Mouse (Mus musculus) heart, postnatal 0 days (tissue): ENCODE measurements around the gene Tnrc18. TPM values are rescaled to one million over a fixed set of nuclear protein-coding genes. Genes with fewer than 3 reads are reported as not detected.

ENCODE experiments used
- ATAC-seq: fragments of 200-750 bp; cut with Nextera tagmentation; 2 replicates; pipeline ENCODE4 v1.8.0; 2017; ENCODE audit warnings: low read depth, moderate number of reproducible peaks, moderate library complexity; ENCODE audit not compliant: insufficient read depth
- DNase-seq: peaks from one replicate; pipeline ENCODE4 v3.0.0-alpha.2; 2016; ENCODE audit warnings: low spot score
- H3K27ac ChIP-seq: fragments of 300-500 bp; sonication (generic); 2 replicates; pipeline ENCODE4 v1.5.1; 2014; ENCODE audit warnings: low read depth, mild to moderate bottlenecking
- H3K27me3 ChIP-seq: fragments of 300-500 bp; sonication (generic); 2 replicates; pipeline ENCODE4 v1.6.1; 2014; ENCODE audit warnings: low read length, mixed read lengths; ENCODE audit not compliant: control insufficient read depth, insufficient read depth
- H3K36me3 ChIP-seq: fragments of 300-500 bp; sonication (generic); replicated peaks from 2 replicates; pipeline ENCODE4 v1.6.1; 2014; ENCODE audit warnings: low read length, mixed read lengths; ENCODE audit not compliant: control insufficient read depth, insufficient read depth
- H3K4me1 ChIP-seq: fragments of 300-500 bp; sonication (generic); 2 replicates; pipeline ENCODE4 v1.6.1; 2014; ENCODE audit warnings: antibody characterized with exemption; ENCODE audit not compliant: control insufficient read depth, insufficient read depth
- H3K4me2 ChIP-seq: fragments of 300-500 bp; sonication (generic); 2 replicates; pipeline ENCODE4 v1.6.1; 2014; ENCODE audit warnings: low read depth, mild to moderate bottlenecking, low read length, moderate library complexity
- H3K4me3 ChIP-seq: fragments of 300-500 bp; sonication (generic); 2 replicates; pipeline ENCODE4 v1.5.1; 2014; ENCODE audit warnings: low read depth, low read length
- H3K9ac ChIP-seq: fragments of 300-500 bp; sonication (generic); replicated peaks from 2 replicates; pipeline ENCODE4 v1.6.1; 2014; ENCODE audit warnings: low read depth, low read length, mixed read lengths
- H3K9me3 ChIP-seq: fragments of 300-500 bp; sonication (generic); replicated peaks from 2 replicates; pipeline ENCODE4 v1.6.1; 2016; ENCODE audit warnings: low read length; ENCODE audit not compliant: control insufficient read depth
- CTCF ChIP-seq: IDR thresholded peaks from 2 replicates; pipeline ENCODE4 v1.5.1; 2016; ENCODE audit warnings: antibody characterized with exemption, control low read depth, low read depth
- EP300 ChIP-seq: IDR thresholded peaks from 2 replicates; pipeline ENCODE4 v1.6.1; 2016; ENCODE audit warnings: antibody characterized with exemption, low read depth
- WGBS: fragments of 180-500 bp; shearing (Covaris S2); extraction: QIAGEN DNeasy Blood & Tissue Kit; methylation state at CpG from one replicate; pipeline ENCODE4 v1.1.7; 2014; 5-methylcytosine and 5-hydroxymethylcytosine counted together
- polyA plus RNA-seq: library from polyadenylated mRNA; unstranded; fragments of >200 nt; fragmentation: Nextera tagmentation; extraction: Ambion mirVana; gene quantifications from 2 replicates; pipeline ENCODE4 v1.2.1, GENCODE M21; 2015
- total RNA-seq: library from RNA; depleted of rRNA; stranded (reverse); fragments of >200 nt; gene quantifications from 2 replicates; pipeline ENCODE4 v1.2.3, GENCODE M21; 2014; ENCODE audit warnings: low replicate concordance; rRNA removed

Tnrc18 gene
- total and polyA plus RNA-seq, 2 experiments from 2014 or later = 10.4 to 69.3 TPM

DNA sequence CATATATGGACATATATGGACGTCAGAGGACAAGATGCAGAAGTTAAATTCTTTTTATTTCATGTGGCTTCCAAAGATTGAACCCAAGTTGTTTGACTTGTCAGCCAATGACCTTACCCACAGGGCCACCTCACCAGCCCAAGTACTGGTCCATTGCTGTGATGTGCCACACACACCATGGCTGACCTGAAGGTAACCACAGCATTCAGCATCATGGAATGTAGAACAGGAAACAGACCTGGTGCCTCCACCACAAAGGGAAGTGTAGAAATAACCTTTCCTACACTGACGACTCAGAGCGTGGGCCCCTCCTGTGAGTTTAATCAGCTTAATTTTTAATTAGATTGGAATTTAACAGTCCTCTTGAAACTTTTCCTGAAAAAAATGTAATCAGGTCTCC lies 127.1 kb downstream of the Tnrc18 start:
- Histone ChIP-seq H3K27ac (no peak overlapping the region), H3K9me3 (no peaks in the 10 kb centered on the region), H3K4me3 (no peak overlapping the region), H3K27me3 (0 out of 2 replicates have a peak, but pooled peaks cover 5% of the 10 kb centered on the region), H3K4me1 (no peaks in the 10 kb centered on the region), H3K4me2 (no peak overlapping the region), H3K9ac (no peak overlapping the region), H3K36me3 (no peaks in the 10 kb centered on the region)
- 66% methylated on average over 3 of the region's 3 CpGs for WGBS
- no peak for TF ChIP-seq EP300
- no peak for TF ChIP-seq CTCF
- DNase-seq (no peak), ATAC-seq (no peak)

GRCm38 (mm10) chr5:142688866-142689265 lies 128.6 kb downstream of the Tnrc18 start:
- no peak for DNase-seq
- Histone ChIP-seq H3K27me3 (no peaks in the 10 kb centered on the region), H3K9me3 (no peaks in the 10 kb centered on the region), H3K4me1 (no peaks in the 10 kb centered on the region), H3K27ac (no peak overlapping the region), H3K4me2 (no peak overlapping the region), H3K36me3 (no peaks in the 10 kb centered on the region), H3K9ac (no peak overlapping the region), H3K4me3 (no peak overlapping the region)
- TF ChIP-seq EP300 (no peak), CTCF (no peak)
- no peak for ATAC-seq
- WGBS = 38% methylated on average over 6 of the region's 6 CpGs

DNA sequence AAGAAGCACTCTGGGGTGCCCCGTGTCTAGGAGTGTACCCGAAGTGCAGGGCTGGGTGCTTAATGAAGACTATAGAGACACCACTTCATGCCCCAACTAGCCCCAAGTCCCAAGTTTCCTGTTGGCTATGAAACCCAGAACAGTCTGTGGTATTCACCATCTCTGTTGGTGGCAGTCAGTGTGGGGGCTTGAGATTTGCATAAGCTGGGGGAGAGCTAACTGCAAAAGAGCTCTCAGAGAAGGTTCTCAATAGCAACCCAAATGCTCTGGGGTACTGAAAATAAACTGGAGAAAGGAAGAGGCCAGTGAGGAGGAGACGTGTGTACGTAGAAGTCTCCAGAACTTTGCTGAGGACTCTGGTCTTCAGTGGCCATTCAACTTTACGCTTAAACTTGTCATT lies 134.9 kb downstream of the Tnrc18 start:
- WGBS = 80% methylated on average over 5 of the region's 5 CpGs
- H3K4me3 ChIP-seq = no peak overlapping the region

GRCm38 (mm10) chr5:142681911-142682310 lies 135.6 kb downstream of the Tnrc18 start:
- no peaks in the 10 kb centered on the region for H3K36me3 ChIP-seq
- no peak overlapping the region for H3K9ac ChIP-seq
- no peak for ATAC-seq
- H3K4me2 ChIP-seq = no peak overlapping the region
- no peak overlapping the region for H3K27ac ChIP-seq
- DNase-seq = no peak
- WGBS = 59% methylated on average over 3 of the region's 3 CpGs
- no peaks in the 10 kb centered on the region for H3K27me3 ChIP-seq
- H3K4me1 ChIP-seq = no peaks in the 10 kb centered on the region
- 0 out of 2 replicates have a peak, but pooled peaks cover 2% of the 10 kb centered on the region for H3K9me3 ChIP-seq
- TF ChIP-seq CTCF = no peak
- no peak for TF ChIP-seq EP300
- no peak overlapping the region for H3K4me3 ChIP-seq

More for the DNA sequence above, 134.9 kb downstream of the Tnrc18 start:
- Histone ChIP-seq H3K4me2 (no peak overlapping the region), H3K36me3 (no peaks in the 10 kb centered on the region), H3K27me3 (no peaks in the 10 kb centered on the region), H3K4me1 (no peaks in the 10 kb centered on the region), H3K9ac (no peak overlapping the region), H3K27ac (no peak overlapping the region), H3K9me3 (0 out of 2 replicates have a peak, but pooled peaks cover 2% of the 10 kb centered on the region)
- DNase-seq (no peak), ATAC-seq (no peak)
- no peak for TF ChIP-seq EP300
- no peak for TF ChIP-seq CTCF

- no peaks in the 10 kb centered on the region for H3K4me1 ChIP-seq
- no peak for DNase-seq
- H3K4me2 ChIP-seq = no peak overlapping the region
- no peak overlapping the region for H3K4me3 ChIP-seq
- 86% methylated on average over 1 of the region's 1 CpGs for WGBS
- no peak overlapping the region for H3K9ac ChIP-seq
- H3K36me3 ChIP-seq = no peaks in the 10 kb centered on the region
- H3K9me3 ChIP-seq = 0 out of 2 replicates have a peak, but pooled peaks cover 2% of the 10 kb centered on the region
- ATAC-seq = no peak
- no peak overlapping the region for H3K27ac ChIP-seq
- no peak for TF ChIP-seq CTCF
- no peak for TF ChIP-seq EP300
- no peaks in the 10 kb centered on the region for H3K27me3 ChIP-seq
These were observed 138.4 kb downstream of the Tnrc18 start for GRCm38 (mm10) chr5:142679065-142679464.

- DNase-seq (no peak), ATAC-seq (no peak)
- Histone ChIP-seq H3K4me1 (no peaks in the 10 kb centered on the region), H3K9me3 (0 out of 2 replicates have a peak, but pooled peaks cover under 1% of the 10 kb centered on the region), H3K4me3 (no peak overlapping the region), H3K27ac (no peak overlapping the region), H3K9ac (no peak overlapping the region), H3K4me2 (no peak overlapping the region), H3K36me3 (no peaks in the 10 kb centered on the region), H3K27me3 (no peaks in the 10 kb centered on the region)
- WGBS = 49% methylated on average over 7 of the region's 7 CpGs
- TF ChIP-seq EP300 (no peak), CTCF (no peak)
These were observed 139.3 kb downstream of the Tnrc18 start for GRCm38 (mm10) chr5:142678141-142678571.

Other genes starting within 250 kb of the Tnrc18 start
- 0.08 TPM in 1 of 2 replicates, not detected in the other for gene Mmd2, start 208.9 kb downstream of the Tnrc18 start, total RNA-seq
- gene Mmd2, start 208.9 kb downstream of the Tnrc18 start, polyA plus RNA-seq = 0.08 TPM in 1 of 2 replicates, not detected in the other
- gene Wipi2, start 190.0 kb downstream of the Tnrc18 start, total RNA-seq = 37.2 and 50.8 TPM in 2 replicates
- gene Wipi2, start 190.0 kb downstream of the Tnrc18 start, polyA plus RNA-seq = 19.6 and 20.7 TPM in 2 replicates
- 0.08 and 0.93 TPM in 2 replicates for gene Slc29a4, start 125.2 kb downstream of the Tnrc18 start, total RNA-seq
- 0.41 and 0.48 TPM in 2 replicates for gene Slc29a4, start 125.2 kb downstream of the Tnrc18 start, polyA plus RNA-seq
- gene Fbxl18, start 77.8 kb upstream of the Tnrc18 start, total RNA-seq = 12.5 and 17.8 TPM in 2 replicates
- 6.8 and 7.3 TPM in 2 replicates for gene Fbxl18, start 77.8 kb upstream of the Tnrc18 start, polyA plus RNA-seq
- gene Actb, start 89.1 kb upstream of the Tnrc18 start, total RNA-seq = 2,129 and 2,574 TPM in 2 replicates
- 4,473 and 4,544 TPM in 2 replicates for gene Actb, start 89.1 kb upstream of the Tnrc18 start, polyA plus RNA-seq
- gene Fscn1, start 142.7 kb upstream of the Tnrc18 start, total RNA-seq = 101 and 104 TPM in 2 replicates
- gene Fscn1, start 142.7 kb upstream of the Tnrc18 start, polyA plus RNA-seq = 77.9 and 78.7 TPM in 2 replicates